Mouse (Mus musculus) lung, adult 2 months (tissue): ENCODE data around the gene Ppp6r3.

Source experiments
- CTCF ChIP-seq: fragments of 200-500 bp; IDR thresholded peaks from 2 replicates; pipeline ENCODE4 v1.5.1; 2011; ENCODE audit warnings: mild to moderate bottlenecking, low read length, control low read depth; ENCODE audit not compliant: insufficient read depth
- POLR2A ChIP-seq: fragments of 200-500 bp; IDR thresholded peaks from 2 replicates; pipeline ENCODE4 v1.6.1; 2011; ENCODE audit warnings: low read depth, mild to moderate bottlenecking, control low read depth, low read length, borderline replicate concordance; ENCODE audit errors: extremely low read depth

GRCm38 (mm10) chr19:3414268-3414733 lies 161.2 kb downstream of the Ppp6r3 start, which contains the start of gene Gal:
- TF ChIP-seq CTCF (no peak), POLR2A (no peak)
